Mouse (Mus musculus): Measurements from ENCODE around the gene Bola3. TPM values are rescaled to one million over a fixed set of nuclear protein-coding genes. Genes with fewer than 3 reads are reported as not detected.

Gene Bola3
- polyA plus RNA-seq, 2 experiments, result 55.1 to 129 TPM

DNA sequence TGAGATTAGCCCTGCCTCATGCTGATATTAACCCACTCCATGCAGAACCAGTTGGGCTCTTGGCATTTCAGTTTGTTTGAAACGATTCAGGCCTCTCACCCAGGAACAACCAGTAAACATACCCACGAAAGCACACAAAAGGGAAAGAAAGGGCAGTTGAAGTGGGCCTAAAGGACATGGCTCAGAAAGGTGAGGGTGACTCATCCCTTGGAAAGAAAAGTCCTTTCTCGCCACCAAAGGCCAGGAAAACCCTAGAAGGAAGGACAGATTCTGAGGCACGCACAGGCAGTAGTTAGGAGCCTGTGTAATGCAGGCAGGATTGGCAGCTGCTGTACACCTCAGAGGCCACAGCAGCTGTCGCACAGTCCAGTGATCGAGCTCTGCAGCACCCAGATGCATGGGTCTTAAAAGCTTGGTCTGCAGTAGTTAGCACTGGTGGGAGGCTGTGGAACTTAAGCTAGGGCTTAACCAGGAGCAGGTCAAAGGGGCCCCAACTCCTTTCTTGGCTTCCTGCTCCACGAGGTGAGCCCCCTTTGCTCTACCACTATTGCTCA is 56.6 kb downstream of the Bola3 start:
- no peak overlapping the region for H3K27ac ChIP-seq (replicated peaks; ENCODE audit: low read depth, low read length)
- H3K36me3 ChIP-seq (ENCODE audit: control insufficient read depth, insufficient read depth, low read length), result peaks cover 48% of the 10 kb centered on the region
- ATAC-seq (ENCODE audit: low FRiP score, low read depth), result peak; percentile 48; the same call in 1 of the 2 replicates
- no peak overlapping the region for H3K4me2 ChIP-seq (replicated peaks; ENCODE audit: low read depth, low read length, severe bottlenecking)
- H3K9ac ChIP-seq (ENCODE audit: low read depth, low read length, severe bottlenecking), result no peak overlapping the region
- DNase-seq (ENCODE audit: low spot score), result no peak
- H3K9me3 ChIP-seq (ENCODE audit: control insufficient read depth, low read length), result no peaks in the 10 kb centered on the region
- H3K4me1 ChIP-seq (ENCODE audit: control insufficient read depth, insufficient read depth, low read length), result peaks cover 4% of the 10 kb centered on the region; the same call in 1 of the 2 replicates
- H3K27me3 ChIP-seq (ENCODE audit: control insufficient read depth, insufficient read depth, low read length), result no peaks in the 10 kb centered on the region
- TF ChIP-seq POLR2A (IDR thresholded peaks at IDR 0.05; ENCODE audit: borderline replicate concordance, extremely low read depth, insufficient read depth, insufficient read length), result no peak
- WGBS, result 78% methylated on average over 7 of the region's 7 CpGs
- no peak overlapping the region for H3K4me3 ChIP-seq (replicated peaks; ENCODE audit: low read length)

DNA sequence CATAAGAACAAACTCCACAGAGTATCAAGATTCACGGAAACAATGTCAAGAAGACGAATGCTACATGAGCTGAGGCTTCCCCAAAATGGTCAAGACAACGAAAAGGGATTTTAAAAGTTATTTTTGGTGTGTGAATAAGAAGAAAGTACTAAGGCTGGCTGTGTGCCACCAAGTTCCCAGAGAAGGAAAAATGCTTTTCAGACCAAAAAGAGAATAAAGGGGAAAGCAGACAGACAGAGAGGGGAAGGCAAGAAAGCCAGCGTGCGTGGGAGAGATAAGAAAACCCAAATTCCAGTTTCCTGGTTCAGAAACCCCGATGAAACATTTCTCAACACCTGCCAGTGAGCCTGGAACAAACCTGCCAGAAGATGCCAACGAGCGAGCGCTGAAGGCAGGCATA is 59.6 kb downstream of the Bola3 start:
- peaks cover 35% of the 10 kb centered on the region for H3K36me3 ChIP-seq (ENCODE audit: control insufficient read depth, insufficient read depth, low read length)

More for the DNA sequence above, 59.6 kb downstream of the Bola3 start:
- WGBS, result 89% methylated on average over 9 of the region's 9 CpGs
- Histone ChIP-seq H3K4me2 (replicated peaks; ENCODE audit: low read depth, low read length, severe bottlenecking) (no peak overlapping the region), H3K4me1 (ENCODE audit: control insufficient read depth, insufficient read depth, low read length) (peaks cover 18% of the 10 kb centered on the region), H3K9me3 (ENCODE audit: control insufficient read depth, low read length) (no peaks in the 10 kb centered on the region), H3K4me3 (replicated peaks; ENCODE audit: low read length) (no peak overlapping the region), H3K9ac (ENCODE audit: low read depth, low read length, severe bottlenecking) (no peak overlapping the region), H3K27me3 (ENCODE audit: control insufficient read depth, insufficient read depth, low read length) (no peaks in the 10 kb centered on the region), H3K27ac (replicated peaks; ENCODE audit: low read depth, low read length) (no peak overlapping the region)
- no peak for DNase-seq (ENCODE audit: low spot score)
- no peak for ATAC-seq (ENCODE audit: low FRiP score, low read depth)
- TF ChIP-seq POLR2A (IDR thresholded peaks at IDR 0.05; ENCODE audit: borderline replicate concordance, extremely low read depth, insufficient read depth, insufficient read length), result no peak

Small RNA genes lying within 50 kb of the gene (microRNA-seq; reads per million reads assigned to microRNA genes)
- gene Mir6374, result not detected

Other genes with a start within 250 kb of the Bola3 start
- gene Ccdc142, start 247.5 kb upstream of the Bola3 start, polyA plus RNA-seq (2012; rRNA removed), result 5.2 and 8.7 TPM in 2 replicates
- 2.7 and 3.0 TPM in 2 replicates for gene Ccdc142, start 247.5 kb upstream of the Bola3 start, polyA plus RNA-seq (2014; fragmentation: Nextera tagmentation; extraction: Ambion mirVana)
- gene Gm42688, start 247.5 kb upstream of the Bola3 start, polyA plus RNA-seq (2012; rRNA removed), result 7.0 and 7.7 TPM in 2 replicates
- 2.5 and 4.5 TPM in 2 replicates for gene Gm42688, start 247.5 kb upstream of the Bola3 start, polyA plus RNA-seq (2014; fragmentation: Nextera tagmentation; extraction: Ambion mirVana)
- gene Mrpl53, start 240.1 kb upstream of the Bola3 start, polyA plus RNA-seq (2012; rRNA removed), result 101 and 112 TPM in 2 replicates
- gene Mrpl53, start 240.1 kb upstream of the Bola3 start, polyA plus RNA-seq (2014; fragmentation: Nextera tagmentation; extraction: Ambion mirVana), result 124 and 125 TPM in 2 replicates
- 95.2 and 116 TPM in 2 replicates for gene Mogs, start 233.7 kb upstream of the Bola3 start, polyA plus RNA-seq (2012; rRNA removed)
- gene Mogs, start 233.7 kb upstream of the Bola3 start, polyA plus RNA-seq (2014; fragmentation: Nextera tagmentation; extraction: Ambion mirVana), result 47.1 and 50.9 TPM in 2 replicates
- gene Wbp1, start 227.6 kb upstream of the Bola3 start, polyA plus RNA-seq (2012; rRNA removed), result 191 and 267 TPM in 2 replicates
- 83.0 and 104 TPM in 2 replicates for gene Wbp1, start 227.6 kb upstream of the Bola3 start, polyA plus RNA-seq (2014; fragmentation: Nextera tagmentation; extraction: Ambion mirVana)
- 35.9 and 36.8 TPM in 2 replicates for gene Ino80b, start 223.7 kb upstream of the Bola3 start, polyA plus RNA-seq (2012; rRNA removed)
- gene Ino80b, start 223.7 kb upstream of the Bola3 start, polyA plus RNA-seq (2014; fragmentation: Nextera tagmentation; extraction: Ambion mirVana), result 14.7 and 14.9 TPM in 2 replicates
- gene Rtkn, start 213.7 kb upstream of the Bola3 start, polyA plus RNA-seq (2012; rRNA removed), result 151 and 218 TPM in 2 replicates
- gene Rtkn, start 213.7 kb upstream of the Bola3 start, polyA plus RNA-seq (2014; fragmentation: Nextera tagmentation; extraction: Ambion mirVana), result 40.7 and 46.2 TPM in 2 replicates
- gene Wdr54, start 192.8 kb upstream of the Bola3 start, polyA plus RNA-seq (2012; rRNA removed), result 13.1 and 17.9 TPM in 2 replicates
- gene Wdr54, start 192.8 kb upstream of the Bola3 start, polyA plus RNA-seq (2014; fragmentation: Nextera tagmentation; extraction: Ambion mirVana), result 5.5 and 7.3 TPM in 2 replicates
- gene 1700003E16Rik, start 192.7 kb upstream of the Bola3 start, polyA plus RNA-seq (2012; rRNA removed), result 0.21 and 0.26 TPM in 2 replicates
- 1.7 and 1.9 TPM in 2 replicates for gene 1700003E16Rik, start 192.7 kb upstream of the Bola3 start, polyA plus RNA-seq (2014; fragmentation: Nextera tagmentation; extraction: Ambion mirVana)
- 128 and 140 TPM in 2 replicates for gene Dctn1, start 183.2 kb upstream of the Bola3 start, polyA plus RNA-seq (2012; rRNA removed)
- 82.0 and 89.0 TPM in 2 replicates for gene Dctn1, start 183.2 kb upstream of the Bola3 start, polyA plus RNA-seq (2014; fragmentation: Nextera tagmentation; extraction: Ambion mirVana)
- gene Slc4a5, start 129.3 kb upstream of the Bola3 start, polyA plus RNA-seq (2012; rRNA removed), result 0.13 and 0.18 TPM in 2 replicates
- 0.25 TPM in 1 of 2 replicates, not detected in the other for gene Slc4a5, start 129.3 kb upstream of the Bola3 start, polyA plus RNA-seq (2014; fragmentation: Nextera tagmentation; extraction: Ambion mirVana)
- 26.3 and 27.3 TPM in 2 replicates for gene Mthfd2, start 23.2 kb upstream of the Bola3 start, polyA plus RNA-seq (2012; rRNA removed)
- gene Mthfd2, start 23.2 kb upstream of the Bola3 start, polyA plus RNA-seq (2014; fragmentation: Nextera tagmentation; extraction: Ambion mirVana), result 35.3 and 38.5 TPM in 2 replicates
- gene Mob1a, start 23.1 kb upstream of the Bola3 start, polyA plus RNA-seq (2012; rRNA removed), result 50.4 and 52.3 TPM in 2 replicates
- 75.8 and 77.9 TPM in 2 replicates for gene Mob1a, start 23.1 kb upstream of the Bola3 start, polyA plus RNA-seq (2014; fragmentation: Nextera tagmentation; extraction: Ambion mirVana)
- gene Tet3, start 109.9 kb downstream of the Bola3 start, polyA plus RNA-seq (2012; rRNA removed), result 21.1 and 24.9 TPM in 2 replicates
- gene Tet3, start 109.9 kb downstream of the Bola3 start, polyA plus RNA-seq (2014; fragmentation: Nextera tagmentation; extraction: Ambion mirVana), result 44.3 and 49.0 TPM in 2 replicates
- 89.0 and 104 TPM in 2 replicates for gene Dguok, start 157.8 kb downstream of the Bola3 start, polyA plus RNA-seq (2012; rRNA removed)
- gene Dguok, start 157.8 kb downstream of the Bola3 start, polyA plus RNA-seq (2014; fragmentation: Nextera tagmentation; extraction: Ambion mirVana), result 77.0 and 87.0 TPM in 2 replicates
- 5.1 and 5.3 TPM in 2 replicates for gene Actg2, start 187.1 kb downstream of the Bola3 start, polyA plus RNA-seq (2012; rRNA removed)
- gene Actg2, start 187.1 kb downstream of the Bola3 start, polyA plus RNA-seq (2014; fragmentation: Nextera tagmentation; extraction: Ambion mirVana), result 5.5 and 5.6 TPM in 2 replicates
- gene Stambp, start 223.6 kb downstream of the Bola3 start, polyA plus RNA-seq (2012; rRNA removed), result 20.3 and 21.3 TPM in 2 replicates
- 27.9 and 30.2 TPM in 2 replicates for gene Stambp, start 223.6 kb downstream of the Bola3 start, polyA plus RNA-seq (2014; fragmentation: Nextera tagmentation; extraction: Ambion mirVana)

All from limb, embryonic 14.5 days (tissue).